Mouse (Mus musculus) embryonic fibroblast, embryonic 13.5 days (primary cell): ENCODE measurements at regions not wholly inside any gene's neighbourhood (a gene's known extent, or its start where the extent isn't known, plus 50 kb on each side); places are given as distances from the start of the nearest gene placed in this dataset.

Source experiments
- CTCF ChIP-seq: IDR thresholded peaks from 2 replicates; pipeline ENCODE4 v1.5.1; 2011; ENCODE audit warnings: mild to moderate bottlenecking, control low read depth, low read length, moderate library complexity, borderline replicate concordance; ENCODE audit not compliant: insufficient read depth
- POLR2A ChIP-seq: IDR thresholded peaks from 2 replicates; pipeline ENCODE4 v1.6.1; 2011; ENCODE audit warnings: low read depth, mild to moderate bottlenecking, control low read depth, low read length, moderate library complexity

GRCm38 (mm10) chr4:106244384-106244819 is 71.6 kb upstream of the Usp24 start:
- TF ChIP-seq CTCF (no peak), POLR2A (no peak)
